Mouse (Mus musculus): Measurements from ENCODE around the gene Srr.

GRCm38 (mm10) chr11:74883098-74883497 is 42.6 kb downstream of the Srr start:
- TF ChIP-seq EP300 (IDR thresholded peaks at IDR 0.05; ENCODE audit: low read depth) (no peak), CTCF (IDR thresholded peaks at IDR 0.05; ENCODE audit: low read depth) (no peak)

All from liver, embryonic 14.5 days (tissue).